Mouse (Mus musculus) spleen, adult 2 months (tissue): ENCODE measurements at regions not wholly inside any gene's neighbourhood (a gene's known extent, or its start where the extent isn't known, plus 50 kb on each side); places are given as distances from the start of the nearest gene placed in this dataset.

ENCODE experiments used
- CTCF ChIP-seq: fragments of 200-500 bp; IDR thresholded peaks from 2 replicates; pipeline ENCODE4 v1.5.1; 2011; ENCODE audit warnings: mild to moderate bottlenecking, inconsistent platforms; ENCODE audit not compliant: insufficient read depth, insufficient read length, insufficient replicate concordance; ENCODE audit errors: extremely low read depth
- POLR2A ChIP-seq: fragments of 200-500 bp; IDR thresholded peaks from 2 replicates; pipeline ENCODE4 v1.6.1; 2011; ENCODE audit warnings: low read depth, low read length, inconsistent platforms

- TF ChIP-seq CTCF (no peak), POLR2A (no peak)
Observed at GRCm38 (mm10) chr12:16051439-16051838, 234.7 kb upstream of the Trib2 start.
